Mouse (Mus musculus) kidney, postnatal 36 days (tissue): ENCODE measurements around the gene Alk.
A peak's percentile ranks its signal among the peaks of the same experiment; 100 is the strongest.
"Not testable (repeated sequence)": the region's sequence is repeated elsewhere in the genome, so short reads cannot be mapped to it uniquely, and the experiment has no call there.

ENCODE experiments used
- DNase-seq, 2 experiments: peaks; one replicate each; pipeline ENCODE4 v3.0.0; 2021 to 2022; ENCODE audit warnings: mixed read lengths in 2 of 2

Alk gene

DNA sequence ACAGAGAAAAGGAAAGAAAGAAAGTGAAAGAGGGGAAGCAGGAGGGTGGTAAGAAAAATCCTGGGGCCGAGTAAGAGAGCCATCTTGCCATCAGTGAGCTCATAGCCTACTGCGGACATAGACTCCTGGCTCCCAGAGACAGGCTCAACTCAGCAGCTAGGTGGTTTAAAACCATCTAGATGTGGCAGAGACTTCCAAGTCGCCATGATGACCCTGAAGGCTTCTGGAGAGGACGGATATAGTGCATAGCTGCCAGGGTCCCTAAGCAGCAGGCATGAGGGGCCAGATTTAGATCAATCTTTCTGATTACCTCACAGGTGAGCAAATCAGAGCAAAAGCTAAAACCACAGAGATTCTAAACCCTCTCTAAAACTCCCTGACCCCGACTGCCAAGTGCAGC lies 76.9 kb downstream of the Alk start:
- DNase-seq = no peak

- DNase-seq = no peak
Observed at GRCm38 (mm10) chr17:72526356-72526755, 78.1 kb downstream of the Alk start.

- no peak for DNase-seq
Observed at GRCm38 (mm10) chr17:72524839-72525238, 79.6 kb downstream of the Alk start.

DNA sequence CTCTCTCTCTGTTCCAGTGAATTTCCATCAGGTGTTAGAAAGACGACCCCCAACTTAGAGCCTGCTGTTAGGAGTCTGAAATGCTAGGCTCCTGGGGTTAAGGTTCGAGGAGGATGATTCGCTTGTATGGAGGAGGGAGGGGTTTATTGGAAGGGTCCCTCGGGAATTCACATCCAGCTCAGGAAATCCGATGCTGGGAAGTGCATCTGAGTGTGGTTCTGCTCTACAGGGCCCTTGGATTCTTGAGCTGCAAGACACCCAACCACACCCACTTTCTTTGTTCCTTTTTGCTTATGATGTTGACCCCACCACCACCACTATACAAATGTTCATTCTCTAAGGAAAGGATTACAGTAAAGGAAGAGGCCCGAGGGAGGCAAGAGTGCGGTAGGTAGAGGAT lies 81.4 kb downstream of the Alk start:
- DNase-seq = no peak

GRCm38 (mm10) chr17:72522381-72522780 lies 82.0 kb downstream of the Alk start:
- DNase-seq = peak; percentile 39 to 69

DNA sequence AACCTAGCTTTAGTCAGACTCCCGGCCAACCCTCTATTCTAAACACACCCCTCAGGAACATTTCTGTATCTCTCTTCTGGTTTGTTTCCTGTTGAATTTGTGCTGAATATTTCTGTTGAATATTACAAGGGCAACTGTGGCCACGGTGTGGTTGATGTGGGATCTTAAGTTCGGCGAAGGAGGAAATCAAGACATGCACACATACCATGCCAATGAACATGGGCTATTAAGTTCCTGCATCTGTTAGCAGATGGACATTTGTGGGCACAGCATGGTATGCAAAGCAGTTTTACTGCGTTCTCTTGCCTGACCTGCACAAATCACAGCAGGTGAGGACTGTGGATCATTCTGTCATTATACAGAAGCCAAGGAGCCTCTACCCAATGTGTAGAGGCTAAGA lies 83.1 kb downstream of the Alk start:
- no peak for DNase-seq

GRCm38 (mm10) chr17:72510746-72511145 lies 93.7 kb downstream of the Alk start:
- no peak for DNase-seq

DNA sequence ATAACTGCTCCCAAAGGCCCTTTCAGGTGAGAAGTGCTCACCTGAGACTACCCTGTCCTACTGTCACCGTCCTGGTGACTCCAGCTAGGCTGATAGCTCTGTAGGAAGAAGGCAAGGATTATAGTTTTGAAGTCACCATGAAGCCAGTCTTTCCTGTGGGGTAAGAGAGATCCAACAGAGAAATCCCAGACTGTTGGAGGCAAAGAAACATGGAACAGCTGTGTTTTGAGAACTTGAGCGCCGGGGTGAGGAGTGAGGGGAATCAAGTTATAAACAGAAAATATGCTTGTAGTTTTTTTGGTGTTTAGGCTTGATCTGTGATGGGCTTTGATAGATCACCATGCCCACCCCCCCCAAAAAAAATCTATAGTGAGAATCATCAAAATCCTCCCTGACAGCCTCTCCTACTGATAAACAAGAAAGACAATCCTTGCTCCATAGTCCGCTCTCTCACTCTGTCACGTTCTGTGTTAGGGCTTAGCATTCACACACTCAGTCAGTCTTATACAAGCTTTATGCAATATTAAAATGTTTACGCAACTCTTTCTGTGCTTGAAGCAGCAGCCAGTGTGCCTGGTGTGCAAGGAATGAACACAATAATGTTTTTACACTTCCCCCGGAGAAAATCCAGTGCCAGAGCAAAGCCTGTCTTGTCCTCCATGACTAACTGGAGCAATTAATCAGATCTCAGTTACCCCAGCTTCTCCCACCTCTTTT lies 95.6 kb downstream of the Alk start:
- no peak for DNase-seq

DNA sequence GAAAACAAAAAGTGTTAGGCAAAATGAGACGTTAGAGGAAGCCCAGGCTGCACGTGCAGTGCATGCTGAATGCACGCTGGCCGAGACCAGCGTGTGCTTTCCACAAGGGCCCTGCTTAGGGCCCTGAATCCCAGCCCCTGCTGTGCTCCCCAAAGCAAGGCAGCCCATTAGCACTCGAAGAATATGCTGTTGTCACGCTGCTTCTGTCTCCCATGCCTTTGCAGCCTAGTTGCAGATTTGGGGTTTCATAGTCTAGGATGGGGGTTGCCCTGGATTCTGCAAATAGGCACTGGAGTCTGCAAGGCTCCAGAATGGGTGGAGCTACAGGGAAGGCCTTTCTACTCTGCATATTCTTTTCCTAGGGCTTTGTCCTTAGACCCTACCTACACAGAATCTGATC lies 99.2 kb downstream of the Alk start:
- DNase-seq = no peak

GRCm38 (mm10) chr17:72504581-72504980 lies 99.8 kb downstream of the Alk start:
- DNase-seq = no peak

GRCm38 (mm10) chr17:72495395-72495794 lies 109.0 kb downstream of the Alk start:
- DNase-seq = no peak

- no peak for DNase-seq
Observed at GRCm38 (mm10) chr17:72485623-72486022, 118.8 kb downstream of the Alk start.

DNA sequence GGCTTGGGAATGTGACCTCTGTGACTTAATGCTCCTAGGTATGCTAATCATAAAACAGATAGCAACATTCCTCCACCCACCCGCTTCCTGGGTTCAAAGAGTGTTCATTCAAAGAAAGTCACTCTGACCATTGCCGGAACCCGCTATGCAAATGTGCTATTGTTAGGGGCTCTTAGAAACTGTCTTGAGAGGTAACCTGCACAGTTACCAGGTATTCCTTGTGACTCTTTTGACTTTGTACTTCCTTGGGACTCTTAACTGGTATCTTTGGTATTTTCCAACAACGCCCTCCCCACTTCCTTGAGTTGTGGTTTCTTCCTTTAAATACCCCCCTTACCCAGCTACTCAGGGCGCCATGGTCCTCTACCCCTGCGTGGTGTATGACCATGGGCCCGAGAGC lies 125.2 kb downstream of the Alk start:
- not testable (repeated sequence) for DNase-seq

DNA sequence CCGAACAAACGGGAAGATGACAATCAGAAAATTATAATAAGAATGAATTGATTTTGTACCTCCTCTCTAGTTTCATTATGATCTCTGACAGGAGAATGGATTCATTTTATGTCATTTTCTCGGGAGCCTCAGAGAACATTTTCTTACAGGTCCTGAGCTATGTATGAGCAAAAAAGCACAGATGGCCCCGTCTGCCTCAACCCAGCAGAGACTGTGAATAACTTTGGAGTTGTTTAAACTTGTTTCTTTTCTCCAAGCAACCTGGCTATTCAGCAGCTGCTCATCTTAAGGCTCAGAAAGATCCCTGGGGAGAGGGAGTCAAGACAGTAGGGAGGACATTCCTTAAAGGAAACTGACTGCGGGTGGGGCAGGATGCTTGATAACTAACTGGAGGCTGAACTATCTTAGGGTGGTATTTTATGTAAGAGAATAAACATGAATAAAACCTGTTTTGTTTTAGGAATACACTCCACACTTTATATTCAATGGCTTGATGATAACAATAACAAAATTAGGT lies 126.5 kb downstream of the Alk start:
- no peak for DNase-seq

- DNase-seq = peak in 1 of 2 experiments; percentile 4
Observed at GRCm38 (mm10) chr17:72476956-72477355, 127.5 kb downstream of the Alk start.

- DNase-seq = no peak
Observed at GRCm38 (mm10) chr17:72474166-72474565, 130.3 kb downstream of the Alk start.

- DNase-seq = peak; percentile 85 to 90
Observed at GRCm38 (mm10) chr17:72448477-72448876, 155.9 kb downstream of the Alk start.

DNA sequence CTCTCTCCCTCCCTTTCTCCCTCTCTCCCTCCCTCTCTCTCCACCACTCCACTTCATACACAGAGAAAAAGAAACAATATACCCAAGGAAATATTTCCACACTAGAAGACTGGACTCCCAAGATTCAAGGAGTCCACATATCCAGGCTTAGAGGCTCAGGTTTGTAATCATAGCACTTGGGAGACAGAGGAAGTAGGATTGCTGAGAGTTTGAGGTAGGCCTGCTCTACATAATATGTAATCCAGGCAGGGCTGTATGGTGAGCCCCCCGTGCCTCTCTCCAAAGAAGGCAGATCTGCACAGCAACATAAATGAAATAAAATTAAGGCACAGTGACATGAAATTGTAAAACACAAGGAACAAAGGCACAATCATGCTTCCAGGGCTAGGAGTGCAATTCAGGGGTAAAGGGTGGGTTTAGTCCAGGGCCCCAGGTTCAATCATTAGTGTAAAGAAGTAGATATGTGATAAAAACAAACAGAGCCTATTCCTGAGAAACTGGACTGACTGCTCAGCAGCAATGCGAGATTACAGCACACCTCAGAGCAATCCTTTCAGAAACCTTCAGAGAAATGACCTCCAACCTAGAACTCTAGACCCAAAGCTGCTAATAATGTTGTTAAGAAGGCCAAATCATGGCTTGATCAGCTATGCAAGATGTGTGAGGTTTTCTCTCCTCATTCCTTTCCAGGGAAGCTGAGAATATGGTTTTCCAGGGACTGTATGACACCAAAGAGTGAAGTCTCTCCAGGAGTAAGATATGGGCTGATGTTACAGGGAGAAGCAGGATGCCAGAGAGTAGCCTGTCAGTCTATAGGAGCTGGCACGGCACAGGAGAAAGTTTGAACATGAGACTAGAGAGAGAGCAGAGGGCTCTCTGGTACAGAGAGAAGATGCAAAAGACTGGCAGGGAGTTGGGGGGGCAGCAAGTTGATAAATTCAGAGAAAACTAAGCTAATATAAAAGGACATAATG lies 158.9 kb downstream of the Alk start:
- no peak for DNase-seq

- no peak for DNase-seq
Observed at GRCm38 (mm10) chr17:72417451-72417850, 187.0 kb downstream of the Alk start.

DNA sequence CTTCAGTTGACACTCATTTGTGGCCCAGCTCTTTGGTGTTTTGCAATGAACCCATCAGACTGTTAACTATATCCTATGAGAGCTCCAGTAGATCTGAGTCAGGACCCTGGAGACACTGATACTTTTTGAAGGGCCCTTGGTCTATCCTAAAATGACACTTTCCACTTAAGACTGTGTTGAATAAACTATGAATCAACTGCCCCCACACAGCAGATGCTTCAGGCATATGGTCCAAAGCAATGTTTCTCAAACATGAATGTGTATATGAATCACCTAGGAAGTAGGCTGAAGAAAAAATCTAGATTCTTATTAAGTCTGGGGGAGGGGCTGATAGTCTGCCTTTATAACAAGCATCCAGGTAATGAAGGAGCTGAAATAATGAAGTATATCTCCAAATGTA lies 189.8 kb downstream of the Alk start:
- DNase-seq = no peak

- no peak for DNase-seq
Observed at GRCm38 (mm10) chr17:72404813-72405212, 199.6 kb downstream of the Alk start.

DNA sequence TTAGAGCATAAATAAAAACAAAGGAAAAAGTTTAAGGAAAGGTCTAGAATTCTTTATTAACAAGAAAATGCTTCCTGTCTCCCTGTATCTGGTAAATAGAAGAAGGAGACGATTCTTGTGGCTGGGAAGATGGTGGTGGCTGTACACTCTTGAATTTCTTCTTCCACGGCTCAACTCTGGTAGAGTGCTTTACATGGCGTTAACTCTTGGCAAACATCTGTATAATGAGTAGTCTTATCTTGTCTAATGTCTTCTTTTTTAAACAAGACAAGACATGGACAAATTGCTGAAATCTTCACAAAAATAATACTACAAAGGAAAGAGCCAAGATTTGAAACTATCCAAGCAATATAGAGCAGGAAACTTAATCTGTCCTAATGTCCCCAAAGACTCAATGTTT lies 202.6 kb downstream of the Alk start:
- no peak for DNase-seq

DNA sequence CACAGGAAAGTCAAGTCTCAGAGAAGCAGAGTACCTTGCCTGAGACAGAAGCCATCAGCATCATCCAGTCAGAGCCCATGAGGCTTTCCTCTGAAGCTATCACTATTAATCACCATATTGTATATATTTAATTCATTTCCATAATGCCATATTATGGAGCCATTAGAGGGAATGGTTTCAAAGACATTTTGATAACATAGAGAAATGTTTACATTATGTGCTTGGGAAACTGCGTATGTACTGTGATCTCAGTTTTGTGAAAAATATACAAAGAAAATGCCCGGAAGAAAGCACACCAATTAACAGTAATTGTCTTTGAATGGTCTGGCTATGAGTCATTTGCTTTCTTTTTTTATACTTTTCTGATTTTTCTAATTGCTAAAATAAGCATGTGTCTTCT lies 203.1 kb downstream of the Alk start:
- no peak for DNase-seq
